Mouse (Mus musculus) forebrain, embryonic 13.5 days (tissue): ENCODE results near the gene Nup210l. TPM values are rescaled to one million over a fixed set of nuclear protein-coding genes. Genes with fewer than 3 reads are reported as not detected.

Source experiments
- ATAC-seq: fragments of 200-750 bp; cut with Nextera tagmentation; 2 replicates; pipeline ENCODE4 v1.8.0; 2017
- H3K27ac ChIP-seq: fragments of 300-500 bp; sonication (generic); 2 replicates; pipeline ENCODE4 v1.5.1; 2015; ENCODE audit warnings: inconsistent platforms, mild to moderate bottlenecking, moderate library complexity
- H3K27me3 ChIP-seq: fragments of 300-500 bp; sonication (generic); 2 replicates; pipeline ENCODE4 v1.6.1; 2015; ENCODE audit warnings: mild to moderate bottlenecking, inconsistent platforms
- H3K36me3 ChIP-seq: fragments of 300-500 bp; sonication (generic); 2 replicates; pipeline ENCODE4 v1.6.1; 2015; ENCODE audit warnings: mild to moderate bottlenecking, inconsistent platforms; ENCODE audit not compliant: poor library complexity, severe bottlenecking
- H3K4me1 ChIP-seq: fragments of 300-500 bp; sonication (generic); 2 replicates; pipeline ENCODE4 v1.6.1; 2015; ENCODE audit warnings: inconsistent platforms
- H3K4me2 ChIP-seq: fragments of 300-500 bp; sonication (generic); 2 replicates; pipeline ENCODE4 v1.6.1; 2015; ENCODE audit warnings: inconsistent platforms, mild to moderate bottlenecking, moderate library complexity
- H3K4me3 ChIP-seq: fragments of 300-500 bp; sonication (generic); 2 replicates; pipeline ENCODE4 v1.5.1; 2015; ENCODE audit warnings: mild to moderate bottlenecking, inconsistent platforms
- H3K9ac ChIP-seq: fragments of 300-500 bp; sonication (generic); 2 replicates; pipeline ENCODE4 v1.6.1; 2015; ENCODE audit warnings: mild to moderate bottlenecking, inconsistent platforms
- H3K9me3 ChIP-seq: fragments of 300-500 bp; sonication (generic); replicated peaks from 2 replicates; pipeline ENCODE4 v1.6.1; 2016; ENCODE audit warnings: inconsistent platforms
- WGBS: fragments of 180-500 bp; shearing (Covaris S2); methylation state at CpG from one replicate; pipeline ENCODE4 v1.1.7; 2015; 5-methylcytosine and 5-hydroxymethylcytosine counted together
- polyA plus RNA-seq: library from polyadenylated mRNA; unstranded; fragments of >200 nt; fragmentation: Nextera tagmentation; extraction: Ambion mirVana; gene quantifications from 2 replicates; pipeline ENCODE4 v1.2.1, GENCODE M21; 2015

The Nup210l gene
- polyA plus RNA-seq, 1 experiment from 2014 or later, result 0.34 TPM

GRCm38 (mm10) chr3:90080498-90080863 lies 23.5 kb upstream of the Nup210l start:
- Histone ChIP-seq H3K9me3 (no peaks in the 10 kb centered on the region), H3K27ac (peak overlapping the region; percentile 94), H3K4me2 (peak overlapping the region; percentile 75), H3K4me1 (peaks cover 61% of the 10 kb centered on the region), H3K36me3 (no peaks in the 10 kb centered on the region), H3K4me3 (peak overlapping the region; percentile 90), H3K27me3 (no peaks in the 10 kb centered on the region), H3K9ac (peak overlapping the region; percentile 89)
- ATAC-seq, result no peak
- WGBS, result 1% methylated on average over 6 of the region's 6 CpGs

GRCm38 (mm10) chr3:90081365-90082240 lies 22.3 kb upstream of the Nup210l start:
- Histone ChIP-seq H3K27me3 (no peaks in the 10 kb centered on the region), H3K9me3 (no peaks in the 10 kb centered on the region), H3K27ac (no peak overlapping the region), H3K4me1 (peaks cover 61% of the 10 kb centered on the region), H3K4me3 (peak overlapping the region; percentile 90), H3K9ac (peak overlapping the region; percentile 51), H3K4me2 (peak overlapping the region; percentile 75), H3K36me3 (peaks cover 6% of the 10 kb centered on the region; the same call in 1 of the 2 replicates)
- no peak for ATAC-seq
- 81% methylated on average over 5 of the region's 5 CpGs for WGBS

GRCm38 (mm10) chr3:90083034-90083433 lies 20.9 kb upstream of the Nup210l start:
- H3K9ac ChIP-seq, result peak overlapping the region; percentile 9
- H3K9me3 ChIP-seq, result no peaks in the 10 kb centered on the region
- H3K4me2 ChIP-seq, result peak overlapping the region; percentile 37
- H3K4me1 ChIP-seq, result peaks cover 54% of the 10 kb centered on the region
- peaks cover 21% of the 10 kb centered on the region for H3K36me3 ChIP-seq
- no peak overlapping the region for H3K4me3 ChIP-seq
- no peak for ATAC-seq
- 65% methylated on average over 5 of the region's 5 CpGs for WGBS
- no peaks in the 10 kb centered on the region for H3K27me3 ChIP-seq
- H3K27ac ChIP-seq, result peak overlapping the region; percentile 62; the same call in 1 of the 2 replicates

- Histone ChIP-seq H3K4me3 (no peak overlapping the region), H3K27ac (peak overlapping the region; percentile 62; the same call in 1 of the 2 replicates), H3K4me2 (peak overlapping the region; percentile 37), H3K9ac (peak overlapping the region; percentile 9; the same call in 1 of the 2 replicates), H3K4me1 (peaks cover 50% of the 10 kb centered on the region), H3K9me3 (no peaks in the 10 kb centered on the region), H3K27me3 (no peaks in the 10 kb centered on the region), H3K36me3 (peaks cover 29% of the 10 kb centered on the region)
- 70% methylated on average over 3 of the region's 3 CpGs for WGBS
- ATAC-seq, result no peak
These were observed 20.1 kb upstream of the Nup210l start for GRCm38 (mm10) chr3:90083698-90084324.

GRCm38 (mm10) chr3:90084790-90085189 lies 19.1 kb upstream of the Nup210l start:
- Histone ChIP-seq H3K27me3 (no peaks in the 10 kb centered on the region), H3K4me1 (peaks cover 47% of the 10 kb centered on the region), H3K36me3 (peaks cover 38% of the 10 kb centered on the region), H3K9me3 (no peaks in the 10 kb centered on the region), H3K4me3 (no peak overlapping the region), H3K4me2 (0 out of 2 replicates have a peak overlapping the region, but pooled peaks have one; percentile 4), H3K9ac (no peak overlapping the region), H3K27ac (no peak overlapping the region)
- WGBS, result 87% methylated on average over 4 of the region's 4 CpGs
- ATAC-seq, result no peak

GRCm38 (mm10) chr3:90085281-90085680 lies 18.7 kb upstream of the Nup210l start:
- Histone ChIP-seq H3K9ac (no peak overlapping the region), H3K27ac (no peak overlapping the region), H3K4me3 (no peak overlapping the region), H3K36me3 (peaks cover 43% of the 10 kb centered on the region), H3K27me3 (no peaks in the 10 kb centered on the region), H3K4me1 (peaks cover 47% of the 10 kb centered on the region), H3K4me2 (no peak overlapping the region), H3K9me3 (no peaks in the 10 kb centered on the region)
- 88% methylated on average over 6 of the region's 6 CpGs for WGBS
- no peak for ATAC-seq

- no peak for ATAC-seq
- H3K4me1 ChIP-seq, result peaks cover 40% of the 10 kb centered on the region
- 94% methylated on average over 5 of the region's 5 CpGs for WGBS
- no peaks in the 10 kb centered on the region for H3K9me3 ChIP-seq
- no peak overlapping the region for H3K9ac ChIP-seq
- H3K4me2 ChIP-seq, result no peak overlapping the region
- H3K4me3 ChIP-seq, result no peak overlapping the region
- no peaks in the 10 kb centered on the region for H3K27me3 ChIP-seq
- H3K36me3 ChIP-seq, result peaks cover 51% of the 10 kb centered on the region
- no peak overlapping the region for H3K27ac ChIP-seq
These were observed 17.9 kb upstream of the Nup210l start for GRCm38 (mm10) chr3:90086068-90086467.

- Histone ChIP-seq H3K36me3 (peaks cover 76% of the 10 kb centered on the region), H3K9ac (no peak overlapping the region), H3K9me3 (no peaks in the 10 kb centered on the region), H3K4me3 (no peak overlapping the region), H3K4me1 (peaks cover 14% of the 10 kb centered on the region), H3K27me3 (no peaks in the 10 kb centered on the region), H3K4me2 (no peak overlapping the region), H3K27ac (no peak overlapping the region)
- WGBS, result 93% methylated on average over 2 of the region's 2 CpGs
- no peak for ATAC-seq
These were observed 15.3 kb upstream of the Nup210l start for GRCm38 (mm10) chr3:90088617-90089016.

GRCm38 (mm10) chr3:90090892-90091291 lies 13.0 kb upstream of the Nup210l start:
- Histone ChIP-seq H3K4me2 (no peak overlapping the region), H3K27ac (no peak overlapping the region), H3K9me3 (no peaks in the 10 kb centered on the region), H3K36me3 (peaks cover 98% of the 10 kb centered on the region), H3K9ac (no peak overlapping the region), H3K4me1 (no peaks in the 10 kb centered on the region), H3K27me3 (no peaks in the 10 kb centered on the region), H3K4me3 (no peak overlapping the region)
- 86% methylated on average over 6 of the region's 6 CpGs for WGBS
- no peak for ATAC-seq

GRCm38 (mm10) chr3:90094453-90094852 lies 9.5 kb upstream of the Nup210l start:
- Histone ChIP-seq H3K9ac (no peak overlapping the region), H3K9me3 (no peaks in the 10 kb centered on the region), H3K36me3 (peaks cover 89% of the 10 kb centered on the region), H3K4me3 (no peak overlapping the region), H3K27ac (no peak overlapping the region), H3K27me3 (no peaks in the 10 kb centered on the region), H3K4me1 (no peaks in the 10 kb centered on the region), H3K4me2 (no peak overlapping the region)
- no peak for ATAC-seq
- WGBS, result 95% methylated on average over 3 of the region's 3 CpGs

GRCm38 (mm10) chr3:90097928-90098327 lies 6.0 kb upstream of the Nup210l start:
- H3K36me3 ChIP-seq, result peaks cover 69% of the 10 kb centered on the region

GRCm38 (mm10) chr3:90101010-90101409 lies 2.9 kb upstream of the Nup210l start:
- no peaks in the 10 kb centered on the region for H3K4me1 ChIP-seq

More at GRCm38 (mm10) chr3:90097928-90098327, 6.0 kb upstream of the Nup210l start:
- WGBS, result 87% methylated on average over 5 of the region's 5 CpGs
- no peaks in the 10 kb centered on the region for H3K27me3 ChIP-seq
- ATAC-seq, result no peak
- no peak overlapping the region for H3K27ac ChIP-seq
- no peaks in the 10 kb centered on the region for H3K9me3 ChIP-seq
- H3K4me3 ChIP-seq, result no peak overlapping the region
- no peaks in the 10 kb centered on the region for H3K4me1 ChIP-seq
- H3K4me2 ChIP-seq, result no peak overlapping the region
- no peak overlapping the region for H3K9ac ChIP-seq

More at GRCm38 (mm10) chr3:90101010-90101409, 2.9 kb upstream of the Nup210l start:
- ATAC-seq, result no peak
- Histone ChIP-seq H3K9ac (no peak overlapping the region), H3K27me3 (no peaks in the 10 kb centered on the region), H3K36me3 (peaks cover 40% of the 10 kb centered on the region), H3K27ac (no peak overlapping the region), H3K9me3 (no peaks in the 10 kb centered on the region), H3K4me3 (no peak overlapping the region), H3K4me2 (no peak overlapping the region)
- WGBS, result 95% methylated on average over 3 of the region's 3 CpGs
